Mouse (Mus musculus) ES-Bruce4 (cell line): ENCODE measurements around the gene Serac1.

Experiments used
- CTCF ChIP-seq: IDR thresholded peaks from one replicate; pipeline ENCODE4 v1.8.1; 2011; ENCODE audit warnings: low read depth, low read length
- EP300 ChIP-seq: IDR thresholded peaks from 2 replicates; pipeline ENCODE4 v1.6.1; 2011; ENCODE audit warnings: low read depth, low read length; ENCODE audit not compliant: insufficient read depth
- POLR2A ChIP-seq: IDR thresholded peaks from one replicate; pipeline ENCODE4 v1.8.1; 2011; ENCODE audit warnings: low read length; ENCODE audit not compliant: insufficient read depth

GRCm38 (mm10) chr17:6001836-6002235 lies 77.7 kb downstream of the Serac1 start:
- TF ChIP-seq CTCF (no peak), POLR2A (no peak), EP300 (no peak)
